Mouse (Mus musculus) testis, adult 2 months (tissue): ENCODE results near the gene Actc1.

Experiments
- CTCF ChIP-seq: fragments of 200-500 bp; IDR thresholded peaks from 2 replicates; pipeline ENCODE4 v1.5.1; 2012; ENCODE audit warnings: low read depth, mild to moderate bottlenecking, inconsistent platforms, low read length, moderate library complexity; ENCODE audit not compliant: control insufficient read depth, insufficient read depth, insufficient replicate concordance
- POLR2A ChIP-seq: fragments of 200-500 bp; IDR thresholded peaks from 2 replicates; pipeline ENCODE4 v1.6.1; 2012; ENCODE audit warnings: low read depth, mild to moderate bottlenecking, inconsistent platforms, low read length, moderate library complexity; ENCODE audit not compliant: control insufficient read depth

DNA sequence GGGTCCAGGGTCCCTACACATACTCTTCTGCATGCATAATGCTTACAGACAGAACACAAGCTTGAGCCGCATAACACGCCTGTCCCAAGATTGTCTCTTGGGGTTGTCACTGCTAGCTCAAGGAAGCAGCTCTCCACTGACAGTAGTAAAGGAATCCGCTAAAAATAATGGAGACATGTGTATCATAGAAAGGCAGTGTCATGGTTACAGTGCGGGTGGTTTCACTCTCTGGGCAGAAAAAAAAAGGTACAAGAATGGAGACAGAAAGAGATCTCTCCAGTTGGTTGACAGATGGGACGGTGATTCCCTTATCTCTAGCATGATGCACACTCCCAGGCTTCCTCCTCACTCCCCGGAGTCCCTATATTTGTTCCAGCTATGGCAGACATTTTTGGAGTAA is 38.5 kb downstream of the Actc1 start:
- TF ChIP-seq POLR2A (no peak), CTCF (no peak)
